Mouse (Mus musculus) midbrain, embryonic 15.5 days (tissue): Measurements from ENCODE around the gene Clec4e. TPM values are rescaled to one million over a fixed set of nuclear protein-coding genes. Genes with fewer than 3 reads are reported as not detected.
"Not testable (repeated sequence)": the region's sequence is repeated elsewhere in the genome, so short reads cannot be mapped to it uniquely, and the experiment has no call there.

Experiments used
- ATAC-seq: fragments of 200-750 bp; cut with Nextera tagmentation; replicated peaks from 2 replicates; pipeline ENCODE4 v1.8.0; 2017; ENCODE audit warnings: moderate TSS enrichment
- H3K27ac ChIP-seq: fragments of 300-500 bp; sonication (generic); 2 replicates; pipeline ENCODE4 v1.5.1; 2015; ENCODE audit warnings: mild to moderate bottlenecking, inconsistent platforms
- H3K27me3 ChIP-seq: fragments of 300-500 bp; sonication (generic); replicated peaks from 2 replicates; pipeline ENCODE4 v1.6.1; 2015; ENCODE audit warnings: inconsistent platforms
- H3K36me3 ChIP-seq: fragments of 300-500 bp; sonication (generic); replicated peaks from 2 replicates; pipeline ENCODE4 v1.6.1; 2015; ENCODE audit warnings: inconsistent platforms
- H3K4me1 ChIP-seq: fragments of 300-500 bp; sonication (generic); 2 replicates; pipeline ENCODE4 v1.6.1; 2015; ENCODE audit warnings: inconsistent platforms
- H3K4me2 ChIP-seq: fragments of 300-500 bp; sonication (generic); 2 replicates; pipeline ENCODE4 v1.6.1; 2015; ENCODE audit warnings: inconsistent platforms, mild to moderate bottlenecking, moderate library complexity
- H3K4me3 ChIP-seq: fragments of 300-500 bp; sonication (generic); 2 replicates; pipeline ENCODE4 v1.5.1; 2015; ENCODE audit warnings: mild to moderate bottlenecking, inconsistent platforms
- H3K9ac ChIP-seq: fragments of 300-500 bp; sonication (generic); 2 replicates; pipeline ENCODE4 v1.6.1; 2015; ENCODE audit warnings: mild to moderate bottlenecking, inconsistent platforms
- H3K9me3 ChIP-seq: fragments of 300-500 bp; sonication (generic); 2 replicates; pipeline ENCODE4 v1.6.1; 2016; ENCODE audit warnings: inconsistent platforms
- WGBS: fragments of 180-500 bp; shearing (Covaris S2); methylation state at CpG from one replicate; pipeline ENCODE4 v1.1.7; 2015; ENCODE audit warnings: mixed read lengths; 5-methylcytosine and 5-hydroxymethylcytosine counted together
- polyA plus RNA-seq: library from polyadenylated mRNA; unstranded; fragments of >200 nt; fragmentation: Nextera tagmentation; extraction: Ambion mirVana; gene quantifications from 2 replicates; pipeline ENCODE4 v1.2.1, GENCODE M21; 2015

Gene Clec4e
- not detected in 2 replicates for polyA plus RNA-seq

GRCm38 (mm10) chr6:123289753-123290152 is at the start of gene Clec4e:
TSS of gene Clec4e (minus strand) at chr6:123289870.
- Histone ChIP-seq H3K27me3 (no peaks in the 10 kb centered on the region), H3K4me1 (no peaks in the 10 kb centered on the region), H3K36me3 (no peaks in the 10 kb centered on the region), H3K4me2 (no peak within 1 kb of the TSS), H3K4me3 (no peak within 1 kb of the TSS), H3K9ac (no peak within 1 kb of the TSS), H3K27ac (no peak within 1 kb of the TSS), H3K9me3 (no peaks in the 10 kb centered on the region)
- 90% methylated on average over 4 of the region's 4 CpGs for WGBS
- no peak for ATAC-seq

GRCm38 (mm10) chr6:123332503-123332902 is 42.8 kb upstream of the Clec4e start:
- Histone ChIP-seq H3K27me3 (no peaks in the 10 kb centered on the region), H3K4me2 (no peak overlapping the region), H3K9me3 (no peaks in the 10 kb centered on the region), H3K4me1 (no peaks in the 10 kb centered on the region), H3K27ac (no peak overlapping the region), H3K4me3 (no peak overlapping the region), H3K36me3 (no peaks in the 10 kb centered on the region), H3K9ac (no peak overlapping the region)
- WGBS = 29% methylated on average over 2 of the region's 2 CpGs
- no peak for ATAC-seq

- Histone ChIP-seq H3K4me3 (no peak within 1 kb of the TSS), H3K4me1 (no peaks in the 10 kb centered on the region), H3K4me2 (no peak within 1 kb of the TSS), H3K27ac (no peak within 1 kb of the TSS), H3K9ac (no peak within 1 kb of the TSS), H3K9me3 (no peaks in the 10 kb centered on the region), H3K36me3 (no peaks in the 10 kb centered on the region), H3K27me3 (no peaks in the 10 kb centered on the region)
- WGBS = 91% methylated on average over 2 of the region's 2 CpGs
- no peak for ATAC-seq
Measured at GRCm38 (mm10) chr6:123308033-123308432, 18.4 kb upstream of the Clec4e start, which contains the start of gene Vmn2r19. TSS of gene Vmn2r19 (plus strand) at chr6:123308333.

DNA sequence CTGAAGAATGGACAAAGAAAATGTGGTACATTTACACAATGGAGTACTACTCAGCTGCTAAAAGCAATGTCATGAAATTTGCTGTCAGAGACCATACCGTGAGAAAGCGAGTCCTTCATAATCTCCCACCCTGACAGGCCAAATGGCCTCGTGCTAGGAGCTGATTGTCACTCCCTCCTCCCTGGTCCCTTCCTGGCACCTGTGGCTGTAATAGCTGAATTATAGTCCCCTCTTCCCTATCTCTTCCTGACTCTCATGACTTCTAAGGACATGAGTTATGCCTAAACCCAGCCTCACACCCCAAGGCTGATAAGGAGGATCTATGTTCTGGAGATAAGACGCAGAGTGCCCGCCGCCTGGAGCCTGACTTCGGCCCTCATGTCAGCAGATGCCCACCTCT is 16.6 kb upstream of the Clec4e start:
- WGBS = 92% methylated on average over 7 of the region's 7 CpGs
- not testable (repeated sequence) for H3K4me3 ChIP-seq, H3K27me3 ChIP-seq, H3K9ac ChIP-seq, H3K36me3 ChIP-seq, H3K4me2 ChIP-seq, ATAC-seq, H3K27ac ChIP-seq, H3K9me3 ChIP-seq, H3K4me1 ChIP-seq

DNA sequence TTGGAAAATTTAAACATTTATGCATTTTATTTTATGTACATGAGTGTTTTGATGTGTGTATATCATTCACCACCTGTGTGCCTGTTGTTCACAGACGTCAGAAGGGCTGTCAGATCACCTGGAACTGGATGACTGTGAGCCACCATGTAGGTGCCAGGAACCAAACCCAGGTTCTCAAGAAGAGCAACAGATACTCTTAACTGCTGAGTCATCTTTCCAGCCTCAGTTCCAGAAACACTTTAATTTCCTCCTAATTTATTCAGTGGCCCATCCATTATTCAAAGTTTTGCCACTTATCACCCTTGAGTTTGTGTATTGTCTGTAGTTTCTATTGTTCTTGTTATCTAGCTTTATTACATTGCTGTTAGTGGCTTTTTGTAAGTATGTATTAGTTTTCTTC is 7.0 kb upstream of the Clec4e start:
- Histone ChIP-seq H3K4me2 (no peak overlapping the region), H3K4me3 (no peak overlapping the region), H3K27ac (no peak overlapping the region), H3K4me1 (no peaks in the 10 kb centered on the region), H3K9ac (no peak overlapping the region), H3K36me3 (no peaks in the 10 kb centered on the region), H3K27me3 (no peaks in the 10 kb centered on the region), H3K9me3 (no peaks in the 10 kb centered on the region)
- ATAC-seq = no peak
- 85% methylated on average over 1 of the region's 1 CpGs for WGBS

DNA sequence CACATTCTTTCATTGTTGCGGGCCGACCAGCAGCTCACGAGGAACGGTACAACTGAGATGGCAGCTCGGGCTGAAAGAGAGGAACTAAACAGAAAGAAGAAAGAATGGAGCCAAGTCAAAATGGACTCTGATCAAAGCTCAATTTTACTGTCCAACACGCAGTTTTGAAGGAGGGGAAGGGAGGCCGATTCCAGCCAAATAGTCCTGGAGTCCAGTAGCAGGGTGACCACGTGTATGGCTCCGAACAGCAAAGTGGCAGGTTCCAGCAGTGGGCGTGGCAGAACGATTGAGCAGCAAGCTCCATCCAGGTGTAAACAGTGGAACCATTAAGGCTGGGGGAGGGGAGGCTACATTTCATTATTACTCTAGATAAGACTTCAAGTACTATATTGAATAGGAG is 3.8 kb upstream of the Clec4e start:
- H3K27ac ChIP-seq, H3K9ac ChIP-seq, H3K36me3 ChIP-seq, H3K4me3 ChIP-seq, H3K9me3 ChIP-seq, H3K4me2 ChIP-seq, ATAC-seq, H3K27me3 ChIP-seq, H3K4me1 ChIP-seq: not testable (repeated sequence)
- WGBS = 95% methylated on average over 11 of the region's 11 CpGs

DNA sequence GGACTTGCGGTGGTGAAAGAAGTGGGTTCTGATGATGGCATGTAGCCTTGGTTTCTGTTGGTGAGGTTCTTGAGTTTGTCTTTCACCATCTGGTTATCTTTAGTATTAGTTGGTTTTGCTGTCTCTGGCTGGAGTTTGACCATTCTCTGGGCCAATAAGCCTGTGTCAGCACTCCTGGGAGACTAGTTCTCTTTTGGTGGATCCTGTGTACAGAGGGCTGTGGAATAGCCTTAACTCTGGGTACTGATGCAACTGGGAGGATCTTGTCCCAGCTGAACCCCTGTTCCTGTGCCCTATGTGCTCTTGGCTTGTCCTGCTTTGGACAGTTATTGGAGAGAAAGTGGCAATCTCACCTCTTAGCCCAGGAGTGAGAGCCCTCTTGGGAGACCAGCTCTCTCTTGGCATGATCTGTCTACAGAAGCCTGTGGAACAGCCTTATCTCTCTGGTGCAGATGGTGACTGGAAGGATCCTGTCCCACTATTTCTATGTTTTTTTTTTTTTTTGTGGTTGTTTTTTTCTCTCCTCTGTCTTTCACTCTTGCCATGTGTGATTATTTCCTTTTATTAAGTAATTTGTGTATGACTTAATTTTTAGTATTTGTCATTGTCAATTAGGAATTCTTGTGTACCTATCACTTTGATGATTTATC is 3.2 kb upstream of the Clec4e start:
- 97% methylated on average over 1 of the region's 1 CpGs for WGBS
- Histone ChIP-seq H3K27ac (no peak overlapping the region), H3K4me2 (no peak overlapping the region), H3K9ac (no peak overlapping the region), H3K36me3 (no peaks in the 10 kb centered on the region), H3K27me3 (no peaks in the 10 kb centered on the region), H3K4me1 (no peaks in the 10 kb centered on the region), H3K9me3 (no peaks in the 10 kb centered on the region), H3K4me3 (no peak overlapping the region)
- no peak for ATAC-seq

GRCm38 (mm10) chr6:123288931-123289330 is 739 bp downstream of the Clec4e start:
- Histone ChIP-seq H3K9ac (no peak overlapping the region), H3K4me2 (no peak overlapping the region), H3K4me3 (no peak overlapping the region), H3K27me3 (no peaks in the 10 kb centered on the region), H3K36me3 (no peaks in the 10 kb centered on the region), H3K9me3 (no peaks in the 10 kb centered on the region), H3K27ac (no peak overlapping the region), H3K4me1 (no peaks in the 10 kb centered on the region)
- no peak for ATAC-seq
- WGBS = 87% methylated on average over 10 of the region's 10 CpGs

DNA sequence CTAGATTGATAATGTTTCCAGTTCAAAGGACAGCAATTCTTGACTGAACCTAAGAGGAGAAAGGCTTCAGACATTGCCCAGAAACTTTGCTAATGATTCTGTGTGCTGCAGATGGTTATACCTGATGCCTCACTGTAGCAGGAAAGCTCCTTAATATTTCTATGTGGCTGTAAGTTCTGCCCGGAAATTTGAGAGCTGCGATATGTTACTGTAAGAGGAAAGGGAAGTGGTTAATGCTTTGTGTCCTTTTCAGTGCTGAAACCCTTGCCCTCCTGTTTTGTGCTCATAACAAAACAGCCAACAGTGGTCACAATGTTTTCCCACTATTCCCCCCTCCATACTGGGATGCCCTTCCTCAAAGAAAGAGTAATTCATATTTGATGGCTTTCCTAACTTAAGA is 3.4 kb downstream of the Clec4e start:
- H3K9me3 ChIP-seq = no peaks in the 10 kb centered on the region
- ATAC-seq = no peak
- 91% methylated on average over 2 of the region's 2 CpGs for WGBS
- no peak overlapping the region for H3K27ac ChIP-seq
- no peak overlapping the region for H3K4me2 ChIP-seq
- H3K4me1 ChIP-seq = no peaks in the 10 kb centered on the region
- H3K4me3 ChIP-seq = no peak overlapping the region
- no peaks in the 10 kb centered on the region for H3K36me3 ChIP-seq
- H3K9ac ChIP-seq = no peak overlapping the region
- no peaks in the 10 kb centered on the region for H3K27me3 ChIP-seq

- no peaks in the 10 kb centered on the region for H3K9me3 ChIP-seq
- H3K4me1 ChIP-seq = no peaks in the 10 kb centered on the region
- no peak overlapping the region for H3K4me3 ChIP-seq
- no peak for ATAC-seq
- no peaks in the 10 kb centered on the region for H3K36me3 ChIP-seq
- WGBS = 88% methylated on average over 2 of the region's 2 CpGs
- no peaks in the 10 kb centered on the region for H3K27me3 ChIP-seq
- H3K27ac ChIP-seq = no peak overlapping the region
- H3K4me2 ChIP-seq = no peak overlapping the region
- no peak overlapping the region for H3K9ac ChIP-seq
Measured at GRCm38 (mm10) chr6:123279443-123279842, 10.2 kb downstream of the Clec4e start.

GRCm38 (mm10) chr6:123266945-123267344 is 22.7 kb downstream of the Clec4e start:
- 90% methylated on average over 5 of the region's 5 CpGs for WGBS
- ATAC-seq = no peak
- Histone ChIP-seq H3K4me2 (no peak overlapping the region), H3K4me3 (no peak overlapping the region), H3K4me1 (no peaks in the 10 kb centered on the region), H3K36me3 (no peaks in the 10 kb centered on the region), H3K27ac (no peak overlapping the region), H3K9me3 (no peaks in the 10 kb centered on the region), H3K9ac (no peak overlapping the region), H3K27me3 (no peaks in the 10 kb centered on the region)

DNA sequence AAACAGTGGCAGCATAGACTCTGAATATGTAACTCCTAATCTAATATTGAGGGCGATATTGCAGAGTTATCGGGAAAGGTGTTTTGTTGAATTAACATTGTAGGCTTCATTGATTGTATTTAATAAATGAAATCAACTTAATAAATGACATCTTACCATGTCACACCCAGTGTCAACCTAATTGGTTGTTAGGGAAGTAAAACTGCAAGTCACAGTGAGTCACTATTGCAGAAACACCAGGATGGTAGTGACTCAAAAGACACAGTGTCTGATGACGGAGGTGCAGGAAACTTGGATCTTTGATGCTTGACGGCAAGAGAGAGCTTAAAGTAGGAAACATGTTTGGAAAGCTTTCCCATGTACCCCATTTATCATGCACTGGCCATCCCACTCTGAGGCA is 23.9 kb downstream of the Clec4e start:
- no peak for ATAC-seq
- no peaks in the 10 kb centered on the region for H3K9me3 ChIP-seq
- WGBS = 96% methylated on average over 4 of the region's 4 CpGs
- no peak overlapping the region for H3K9ac ChIP-seq
- no peak overlapping the region for H3K4me3 ChIP-seq
- H3K36me3 ChIP-seq = no peaks in the 10 kb centered on the region
- H3K27me3 ChIP-seq = no peaks in the 10 kb centered on the region
- no peak overlapping the region for H3K27ac ChIP-seq
- no peaks in the 10 kb centered on the region for H3K4me1 ChIP-seq
- H3K4me2 ChIP-seq = no peak overlapping the region

- H3K27ac ChIP-seq = no peak overlapping the region
- no peak overlapping the region for H3K9ac ChIP-seq
- no peaks in the 10 kb centered on the region for H3K4me1 ChIP-seq
- no peaks in the 10 kb centered on the region for H3K9me3 ChIP-seq
- ATAC-seq = no peak
- no peaks in the 10 kb centered on the region for H3K27me3 ChIP-seq
- no peak overlapping the region for H3K4me3 ChIP-seq
- H3K4me2 ChIP-seq = no peak overlapping the region
- H3K36me3 ChIP-seq = no peaks in the 10 kb centered on the region
- 93% methylated on average over 3 of the region's 3 CpGs for WGBS
Measured at GRCm38 (mm10) chr6:123264194-123264593, 25.5 kb downstream of the Clec4e start.
